15 mouse cellular contexts compared by ENCODE assay signal in genomic region chr10:66815951-66816350, GRCm38 (mm10).
"Had no signal": no experiment of that assay in that cellular context is flagged by ENCODE, and none has a peak within 500 bp of the region (broad histone marks: within the 10 kb centered on the region; RNA-seq: fewer than 3 reads in every experiment).

No protein-coding gene starts in this region.

- H3K27me3 ChIP-seq: midbrain, embryonic 15.5 days; neural tube, embryonic 12.5 days had no signal

- H3K36me3 ChIP-seq: lung, embryonic 15.5 days; midbrain, embryonic 13.5 days; midbrain, embryonic 15.5 days; neural tube, embryonic 12.5 days; stomach, embryonic 15.5 days had no signal

- H3K4me3 ChIP-seq: lung, embryonic 15.5 days; megakaryocyte, embryonic 14.5 days; midbrain, embryonic 13.5 days; midbrain, embryonic 15.5 days; neural tube, embryonic 12.5 days; stomach, embryonic 15.5 days had no signal

- H3K4me1 ChIP-seq: midbrain, embryonic 15.5 days; neural tube, embryonic 12.5 days had no signal

- H3K9me3 ChIP-seq: lung, embryonic 15.5 days; midbrain, embryonic 13.5 days; midbrain, embryonic 15.5 days; neural tube, embryonic 12.5 days; stomach, embryonic 15.5 days had no signal

- H3K27ac ChIP-seq: lung, embryonic 15.5 days; macrophage; midbrain, embryonic 13.5 days; midbrain, embryonic 15.5 days; neural tube, embryonic 12.5 days; stomach, embryonic 15.5 days; stomach, postnatal 0 days had no signal

- DNase-seq: lung, adult 2 months; lung, postnatal 14 days; lung, postnatal 36 days; right cerebral cortex, postnatal 14 days; thymus, adult 2 months; thymus, postnatal 25 days; thymus, postnatal 4 days had no signal
